Mouse (Mus musculus): ENCODE data around the gene Acot8. TPM values are rescaled to one million over a fixed set of nuclear protein-coding genes. Genes with fewer than 3 reads are reported as not detected.

The Acot8 gene
- polyA plus RNA-seq, 1 experiment from 2014 or later = 52.5 TPM

DNA sequence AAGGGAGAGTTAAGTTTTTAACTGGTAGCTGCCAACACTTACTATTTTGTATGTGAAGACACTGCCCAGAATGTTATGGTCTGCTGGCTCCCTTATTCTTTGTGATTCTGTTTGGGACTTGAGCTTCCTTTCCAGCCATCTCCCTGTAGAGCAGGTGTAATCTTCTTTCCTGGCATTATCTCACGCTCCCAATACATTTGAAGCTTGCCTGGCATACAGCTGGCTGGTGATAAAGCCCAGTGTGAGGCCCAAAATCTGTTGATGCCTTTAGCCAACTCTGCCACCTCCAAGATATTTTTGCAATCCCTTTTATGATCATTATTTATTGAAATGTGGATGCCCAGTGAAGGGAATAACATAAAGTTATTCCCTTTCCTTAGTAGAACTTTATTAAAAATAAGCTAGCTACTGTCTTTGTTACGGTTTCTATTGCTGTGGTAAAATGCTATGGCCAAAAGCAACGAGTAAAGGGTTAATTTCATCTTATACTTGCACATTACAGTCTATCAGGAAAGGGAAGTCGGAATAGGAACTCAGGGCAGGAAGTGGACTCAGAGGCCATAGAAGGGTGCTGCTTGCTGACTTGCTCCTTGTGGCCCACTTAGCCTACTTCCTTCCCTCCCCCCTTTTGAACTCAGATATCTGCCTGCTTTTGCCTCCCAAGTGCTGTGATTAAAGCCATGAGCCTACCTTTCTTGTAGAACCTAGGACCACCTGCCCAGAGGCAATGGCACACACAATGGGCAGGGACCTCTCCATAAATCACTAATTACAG is 44.4 kb downstream of the Acot8 start:
- Histone ChIP-seq H3K9ac (ENCODE audit: low read depth, low read length) (no peak overlapping the region), H3K4me2 (replicated peaks; ENCODE audit: low read depth) (no peak overlapping the region), H3K9me3 (ENCODE audit: control insufficient read depth) (no peaks in the 10 kb centered on the region), H3K27me3 (replicated peaks; ENCODE audit: control insufficient read depth, insufficient read depth, low read length) (no peaks in the 10 kb centered on the region), H3K36me3 (ENCODE audit: control insufficient read depth, insufficient read depth) (peaks cover 88% of the 10 kb centered on the region), H3K4me3 (ENCODE audit: low read depth, low read length) (no peak overlapping the region), H3K27ac (ENCODE audit: low read depth, low read length) (no peak overlapping the region), H3K4me1 (replicated peaks; ENCODE audit: control insufficient read depth, insufficient read depth, low read length) (no peaks in the 10 kb centered on the region)
- TF ChIP-seq CTCF (IDR thresholded peaks at IDR 0.05; ENCODE audit: low read depth) = no peak
- WGBS = 77% methylated on average over 4 of the region's 4 CpGs
- no peak for ATAC-seq

GRCm38 (mm10) chr2:164758692-164759091 is 46.0 kb downstream of the Acot8 start:
- Histone ChIP-seq H3K27me3 (replicated peaks; ENCODE audit: control insufficient read depth, insufficient read depth, low read length) (no peaks in the 10 kb centered on the region), H3K36me3 (ENCODE audit: control insufficient read depth, insufficient read depth) (peaks cover 96% of the 10 kb centered on the region), H3K9ac (ENCODE audit: low read depth, low read length) (no peak overlapping the region), H3K27ac (ENCODE audit: low read depth, low read length) (no peak overlapping the region), H3K4me1 (replicated peaks; ENCODE audit: control insufficient read depth, insufficient read depth, low read length) (no peaks in the 10 kb centered on the region), H3K4me3 (ENCODE audit: low read depth, low read length) (no peak overlapping the region), H3K4me2 (replicated peaks; ENCODE audit: low read depth) (no peak overlapping the region), H3K9me3 (ENCODE audit: control insufficient read depth) (no peaks in the 10 kb centered on the region)
- no peak for ATAC-seq
- no peak for TF ChIP-seq CTCF (IDR thresholded peaks at IDR 0.05; ENCODE audit: low read depth)
- WGBS = 69% methylated on average over 1 of the region's 1 CpGs

- no peak for TF ChIP-seq CTCF (IDR thresholded peaks at IDR 0.05; ENCODE audit: low read depth)
- Histone ChIP-seq H3K4me1 (replicated peaks; ENCODE audit: control insufficient read depth, insufficient read depth, low read length) (no peaks in the 10 kb centered on the region), H3K27me3 (replicated peaks; ENCODE audit: control insufficient read depth, insufficient read depth, low read length) (no peaks in the 10 kb centered on the region), H3K9me3 (ENCODE audit: control insufficient read depth) (no peaks in the 10 kb centered on the region), H3K4me3 (ENCODE audit: low read depth, low read length) (no peak overlapping the region), H3K4me2 (replicated peaks; ENCODE audit: low read depth) (no peak overlapping the region), H3K36me3 (ENCODE audit: control insufficient read depth, insufficient read depth) (peaks cover 96% of the 10 kb centered on the region), H3K9ac (ENCODE audit: low read depth, low read length) (no peak overlapping the region), H3K27ac (ENCODE audit: low read depth, low read length) (no peak overlapping the region)
- 85% methylated on average over 11 of the region's 11 CpGs for WGBS
- ATAC-seq = no peak
Measured at GRCm38 (mm10) chr2:164757841-164758240, 46.8 kb downstream of the Acot8 start.

- WGBS = 76% methylated on average over 2 of the region's 2 CpGs
- H3K4me2 ChIP-seq (replicated peaks; ENCODE audit: low read depth) = no peak overlapping the region
- H3K36me3 ChIP-seq (ENCODE audit: control insufficient read depth, insufficient read depth) = peaks cover 93% of the 10 kb centered on the region
- TF ChIP-seq CTCF (IDR thresholded peaks at IDR 0.05; ENCODE audit: low read depth) = no peak
- no peaks in the 10 kb centered on the region for H3K9me3 ChIP-seq (ENCODE audit: control insufficient read depth)
- no peak overlapping the region for H3K4me3 ChIP-seq (ENCODE audit: low read depth, low read length)
- H3K27me3 ChIP-seq (replicated peaks; ENCODE audit: control insufficient read depth, insufficient read depth, low read length) = no peaks in the 10 kb centered on the region
- ATAC-seq = no peak
- no peak overlapping the region for H3K27ac ChIP-seq (ENCODE audit: low read depth, low read length)
- H3K9ac ChIP-seq (ENCODE audit: low read depth, low read length) = no peak overlapping the region
- no peaks in the 10 kb centered on the region for H3K4me1 ChIP-seq (replicated peaks; ENCODE audit: control insufficient read depth, insufficient read depth, low read length)
Measured at GRCm38 (mm10) chr2:164754800-164755199, 49.9 kb downstream of the Acot8 start.

DNA sequence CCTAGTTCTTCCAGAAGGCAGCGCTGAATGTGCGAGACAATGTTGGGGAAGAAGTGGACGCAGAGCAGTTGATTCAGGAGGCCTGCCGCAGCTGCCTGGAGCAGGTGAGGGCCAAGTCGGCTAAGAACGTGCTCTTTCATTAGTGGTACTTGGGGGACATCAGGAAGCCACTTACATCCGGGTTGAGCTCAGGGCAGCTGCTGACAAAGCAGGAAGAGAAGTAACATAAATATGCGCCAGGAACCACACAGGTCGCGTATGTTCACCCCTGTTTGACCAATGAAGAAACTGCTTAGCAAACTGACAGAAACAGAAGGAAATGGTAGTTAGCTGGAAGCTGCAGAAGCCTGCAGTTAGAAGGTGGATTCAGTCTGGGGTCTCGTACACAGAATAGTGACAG is 50.6 kb downstream of the Acot8 start:
- peaks cover 90% of the 10 kb centered on the region for H3K36me3 ChIP-seq (ENCODE audit: control insufficient read depth, insufficient read depth)

DNA sequence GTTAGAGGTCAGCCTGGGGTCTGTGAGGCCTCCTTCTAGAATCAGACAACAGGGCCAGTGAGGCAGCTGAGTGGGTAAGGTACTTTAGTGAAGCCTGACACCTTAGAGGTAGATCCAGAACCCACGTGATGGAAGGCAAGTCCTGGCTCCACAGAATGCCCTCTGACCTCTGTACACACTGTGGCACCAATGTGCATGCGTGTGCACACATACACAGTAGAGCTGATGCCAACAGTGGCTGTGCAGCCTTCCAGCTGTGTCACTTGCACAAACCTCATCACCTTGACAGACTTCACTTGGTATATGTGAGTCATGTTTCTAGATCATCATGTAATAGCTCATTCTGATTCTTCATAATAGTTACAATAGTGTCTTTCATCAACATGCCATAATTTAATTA is 52.2 kb downstream of the Acot8 start:
- Histone ChIP-seq H3K9me3 (ENCODE audit: control insufficient read depth) (no peaks in the 10 kb centered on the region), H3K4me3 (ENCODE audit: low read depth, low read length) (no peak overlapping the region), H3K27me3 (replicated peaks; ENCODE audit: control insufficient read depth, insufficient read depth, low read length) (no peaks in the 10 kb centered on the region), H3K36me3 (ENCODE audit: control insufficient read depth, insufficient read depth) (peaks cover 83% of the 10 kb centered on the region), H3K4me1 (replicated peaks; ENCODE audit: control insufficient read depth, insufficient read depth, low read length) (no peaks in the 10 kb centered on the region), H3K27ac (ENCODE audit: low read depth, low read length) (no peak overlapping the region), H3K9ac (ENCODE audit: low read depth, low read length) (no peak overlapping the region), H3K4me2 (replicated peaks; ENCODE audit: low read depth) (no peak overlapping the region)
- 81% methylated on average over 2 of the region's 2 CpGs for WGBS
- ATAC-seq = no peak
- no peak for TF ChIP-seq CTCF (IDR thresholded peaks at IDR 0.05; ENCODE audit: low read depth)

More for the DNA sequence above, 50.6 kb downstream of the Acot8 start:
- H3K9ac ChIP-seq (ENCODE audit: low read depth, low read length) = no peak overlapping the region
- no peak for ATAC-seq
- H3K9me3 ChIP-seq (ENCODE audit: control insufficient read depth) = no peaks in the 10 kb centered on the region
- H3K4me1 ChIP-seq (replicated peaks; ENCODE audit: control insufficient read depth, insufficient read depth, low read length) = no peaks in the 10 kb centered on the region
- no peaks in the 10 kb centered on the region for H3K27me3 ChIP-seq (replicated peaks; ENCODE audit: control insufficient read depth, insufficient read depth, low read length)
- no peak overlapping the region for H3K4me2 ChIP-seq (replicated peaks; ENCODE audit: low read depth)
- TF ChIP-seq CTCF (IDR thresholded peaks at IDR 0.05; ENCODE audit: low read depth) = no peak
- no peak overlapping the region for H3K4me3 ChIP-seq (ENCODE audit: low read depth, low read length)
- no peak overlapping the region for H3K27ac ChIP-seq (ENCODE audit: low read depth, low read length)
- 71% methylated on average over 11 of the region's 11 CpGs for WGBS
